Mouse (Mus musculus) kidney, adult 9 months (tissue): ENCODE measurements at regions not wholly inside any gene's neighbourhood (a gene's known extent, or its start where the extent isn't known, plus 50 kb on each side); places are given as distances from the start of the nearest gene placed in this dataset.

Source experiments
- DNase-seq: peaks from one replicate; pipeline ENCODE4 v3.0.0; 2022

DNA sequence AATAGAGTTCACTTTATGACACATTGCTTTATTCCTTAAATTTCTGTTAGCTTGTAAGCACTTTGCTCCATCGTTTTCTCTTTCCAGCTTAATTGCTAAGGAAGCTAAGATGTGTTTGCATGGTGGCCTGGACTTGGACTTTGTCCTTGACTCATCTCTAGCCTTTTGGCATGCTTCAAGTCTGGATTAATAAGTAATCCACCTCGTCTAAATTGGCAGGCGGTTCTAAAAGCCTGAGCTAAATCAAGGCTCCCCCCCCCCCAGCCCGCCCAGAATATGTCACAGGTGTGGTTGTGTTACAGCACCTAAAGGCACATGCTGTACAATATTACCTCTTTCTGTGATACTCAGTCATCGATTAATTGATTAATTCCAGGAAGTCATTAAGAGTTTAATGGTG, 94.7 kb upstream of the Slc13a1 start:
- DNase-seq = peak; percentile 96

GRCm38 (mm10) chr6:24245591-24245990, 77.7 kb upstream of the Slc13a1 start:
- DNase-seq = no peak

DNA sequence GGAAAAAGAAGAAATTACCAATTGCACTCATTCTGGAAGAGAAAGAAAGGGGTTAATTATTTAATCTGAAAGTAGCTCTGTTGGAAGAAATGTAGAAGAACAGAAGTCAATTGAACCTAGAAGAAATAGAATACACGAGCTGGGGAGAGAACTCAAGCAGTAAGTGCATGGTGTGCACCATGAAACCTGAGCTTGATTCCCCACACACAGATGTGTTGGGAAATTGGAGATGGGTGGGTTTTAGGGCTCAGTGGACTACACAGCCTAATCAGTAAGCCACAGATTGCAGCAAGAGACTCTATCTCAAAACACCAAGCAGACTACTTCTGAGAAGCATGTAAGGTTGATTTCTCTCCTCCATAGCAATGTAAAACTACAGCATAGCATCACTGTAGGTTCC, 70.6 kb upstream of the Slc13a1 start:
- DNase-seq = no peak

DNA sequence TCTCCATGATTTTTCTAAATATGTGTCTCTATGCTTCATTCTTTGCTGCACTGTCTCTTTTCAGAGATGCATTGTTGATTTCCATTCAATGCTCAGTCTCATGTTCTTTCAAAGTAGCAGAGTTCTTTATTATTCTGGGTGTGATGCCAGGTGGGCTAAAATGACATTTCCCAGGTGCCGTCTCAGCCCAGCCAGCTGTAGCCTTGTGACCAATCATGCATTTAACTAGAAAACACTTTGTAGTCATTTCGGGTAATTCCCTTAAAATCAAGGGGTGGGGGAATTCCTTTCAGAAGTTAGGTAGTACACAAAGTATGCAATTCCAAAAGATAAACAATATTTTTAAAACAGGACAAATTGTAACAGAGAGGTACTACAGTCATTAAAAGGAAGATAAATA, 70.2 kb upstream of the Slc13a1 start:
- DNase-seq = peak; percentile 57

DNA sequence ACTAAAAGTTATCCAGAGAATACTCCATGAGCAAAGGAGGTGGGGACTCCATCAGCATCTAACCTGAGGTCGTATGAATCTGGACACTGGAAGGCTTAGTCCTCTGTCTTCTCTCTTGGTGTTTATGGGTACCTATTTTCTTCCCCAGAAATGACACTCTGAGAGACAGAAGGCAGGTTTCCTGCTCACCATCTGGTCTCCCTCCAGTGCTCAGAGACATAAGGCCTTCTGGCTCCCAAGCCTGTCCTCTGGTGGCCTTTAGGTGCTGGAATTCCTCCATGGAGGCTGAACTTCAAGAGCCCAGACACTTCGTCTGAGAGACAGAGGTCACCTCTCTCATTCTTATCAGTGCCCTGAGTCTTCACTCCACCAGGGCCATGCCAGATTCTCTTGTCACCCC, 65.7 kb upstream of the Slc13a1 start:
- no peak for DNase-seq

- DNase-seq = no peak
These were observed 52.7 kb upstream of the Slc13a1 start for GRCm38 (mm10) chr6:24220589-24220988.

DNA sequence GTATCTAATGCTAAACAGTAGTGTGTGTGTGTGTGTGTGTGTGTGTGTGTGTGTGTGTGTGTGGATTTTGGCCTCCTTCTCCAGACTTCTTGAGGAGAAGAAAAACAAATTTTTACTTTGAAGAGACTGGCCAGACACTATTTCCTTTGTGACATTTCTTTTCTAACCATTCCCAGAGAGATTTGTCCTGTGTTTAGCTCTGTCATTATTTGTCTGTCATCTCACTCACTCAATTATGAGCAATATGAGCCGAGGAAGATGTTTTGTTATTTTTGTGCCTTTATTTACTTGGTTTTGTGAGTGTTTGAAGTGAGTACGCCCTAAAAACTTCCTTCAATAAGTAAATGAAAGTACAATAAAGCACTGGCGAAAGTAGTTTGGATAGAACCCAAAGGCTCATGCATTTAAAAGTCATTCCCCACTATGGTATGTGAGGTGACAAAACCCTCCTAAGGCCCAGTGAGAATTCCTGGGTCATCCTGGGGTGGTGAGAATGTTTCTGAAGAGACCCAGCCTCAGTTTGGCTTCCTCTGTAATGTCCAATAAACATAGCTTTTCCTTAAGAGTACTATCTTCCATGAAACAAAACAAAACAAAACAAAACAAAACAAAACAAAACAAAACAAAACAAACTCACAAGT, 52.1 kb upstream of the Slc13a1 start:
- DNase-seq = no peak
